Mouse (Mus musculus): ENCODE measurements around the gene Lrrc71.

The Lrrc71 gene

DNA sequence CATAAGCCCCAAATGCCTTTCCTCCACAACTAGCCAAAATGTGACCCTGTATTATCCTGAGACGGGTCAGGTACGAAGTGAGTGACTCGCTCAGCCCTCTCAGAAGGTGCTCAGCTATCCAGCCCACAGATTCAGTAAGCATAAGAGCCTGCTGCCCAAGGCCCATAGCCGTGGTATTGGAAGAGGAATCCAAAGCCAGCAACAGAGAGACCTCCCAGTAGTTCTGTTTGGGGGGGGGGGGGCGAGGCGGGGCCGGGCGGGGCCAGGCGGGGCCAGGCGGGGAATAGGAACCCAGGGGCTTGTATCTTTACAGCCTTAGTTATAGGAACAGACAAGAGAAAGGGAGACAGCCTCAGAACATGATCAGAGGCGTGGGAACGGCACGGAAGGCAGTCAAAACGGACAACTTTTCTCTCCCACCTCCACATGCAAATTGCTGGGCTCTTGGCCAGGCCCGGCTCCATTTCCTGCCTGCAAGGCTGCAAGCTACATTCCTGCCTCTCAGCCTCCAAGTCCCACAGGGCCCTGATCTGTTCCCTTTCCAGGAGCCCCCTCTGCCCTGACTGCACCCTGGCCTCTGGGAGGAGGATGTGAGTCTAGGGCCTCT, 15.4 kb upstream of the Lrrc71 start:
- DNase-seq (ENCODE audit: extremely low spot score, low read depth, low spot score): no peak

DNA sequence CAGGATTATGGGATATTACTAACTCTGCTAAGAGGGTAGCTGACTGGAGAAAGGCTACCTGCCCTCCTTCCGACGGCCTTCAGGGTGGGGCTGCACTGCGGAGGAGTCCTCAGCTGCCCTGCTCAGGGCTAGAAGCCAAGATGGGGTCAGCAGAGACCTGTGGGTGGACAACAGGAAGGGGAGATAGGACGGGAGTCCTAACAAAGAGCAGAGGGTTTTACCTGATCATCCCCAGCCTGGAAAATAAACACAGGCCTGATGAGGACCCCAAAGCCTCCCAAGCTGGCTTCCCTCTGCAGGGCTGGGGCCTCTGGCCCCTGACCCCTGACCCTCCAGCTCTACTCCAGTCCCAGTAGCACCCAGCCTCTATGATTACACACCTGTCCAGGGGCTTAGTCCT, 14.8 kb upstream of the Lrrc71 start:
- DNase-seq (ENCODE audit: extremely low spot score, low read depth, low spot score): no peak

- no peak for DNase-seq (ENCODE audit: extremely low spot score, low read depth, low spot score)
These were observed 13.3 kb upstream of the Lrrc71 start for GRCm38 (mm10) chr3:87761408-87762375.

DNA sequence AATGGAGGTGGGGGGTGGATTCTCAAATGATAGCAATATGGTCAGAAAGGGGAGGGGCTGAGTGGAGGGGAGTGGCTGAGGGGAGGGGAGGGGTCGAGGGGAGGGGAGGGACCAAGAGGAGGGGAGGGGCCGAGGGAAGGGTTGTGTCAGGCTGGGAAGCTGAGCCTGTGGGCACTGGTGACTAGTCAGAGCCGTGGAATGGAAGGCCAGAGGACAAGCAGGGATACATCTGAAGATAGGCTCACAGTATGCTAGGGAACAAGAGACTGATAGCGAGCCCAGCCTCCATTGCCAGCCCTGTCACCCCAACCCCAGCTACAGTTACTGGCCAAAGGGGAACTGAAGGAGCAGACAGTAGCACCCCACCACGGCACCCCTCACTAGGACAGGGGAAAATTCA, 10.2 kb upstream of the Lrrc71 start:
- no peak for DNase-seq (ENCODE audit: extremely low spot score, low read depth, low spot score)

GRCm38 (mm10) chr3:87756488-87756887, 8.1 kb upstream of the Lrrc71 start:
- no peak for DNase-seq (ENCODE audit: extremely low spot score, low read depth, low spot score)

DNA sequence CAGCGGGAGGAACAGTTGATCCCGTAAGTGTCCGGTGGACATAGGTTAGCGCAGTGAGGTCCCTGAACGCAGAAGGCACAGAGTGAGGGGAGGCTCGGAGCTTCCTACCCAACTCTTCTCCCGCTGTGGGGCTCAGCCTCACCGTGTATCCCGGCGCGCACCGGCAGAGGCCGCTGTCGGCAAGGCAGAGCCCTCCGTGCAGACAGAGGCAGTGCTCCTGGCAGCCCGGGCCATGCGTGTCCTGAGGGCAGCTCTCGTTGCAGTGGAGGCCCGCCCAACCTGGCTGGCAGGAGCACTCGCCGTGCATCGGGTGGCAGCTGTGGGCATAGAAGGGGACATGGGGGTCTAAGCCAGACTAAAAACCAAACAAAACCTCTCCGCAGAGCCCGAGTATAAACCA, 7.5 kb upstream of the Lrrc71 start:
- DNase-seq (ENCODE audit: extremely low spot score, low read depth, low spot score): no peak

- no peak for DNase-seq (ENCODE audit: extremely low spot score, low read depth, low spot score)
These were observed 5.4 kb upstream of the Lrrc71 start for GRCm38 (mm10) chr3:87753829-87754228.

DNA sequence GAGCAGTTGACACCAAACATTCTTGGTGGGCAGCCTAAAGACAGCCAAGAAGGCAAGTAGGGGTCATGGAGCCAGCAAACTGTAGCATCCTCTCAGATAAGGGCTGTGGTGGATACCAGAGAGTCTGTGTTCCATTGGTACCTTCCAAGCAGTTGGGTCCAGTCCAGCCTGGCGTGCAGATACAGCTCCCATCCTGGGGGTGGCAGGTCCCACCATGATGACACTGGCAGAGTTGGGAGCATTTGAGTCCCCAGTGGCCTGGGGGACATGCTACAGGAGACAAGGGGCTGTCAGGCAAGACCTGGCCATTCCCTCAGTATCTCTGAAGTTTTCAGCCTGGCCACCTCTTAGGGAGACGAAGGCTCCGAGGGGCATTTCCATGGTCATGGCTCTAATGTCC, 4.1 kb upstream of the Lrrc71 start:
- DNase-seq (ENCODE audit: extremely low spot score, low read depth, low spot score): no peak

DNA sequence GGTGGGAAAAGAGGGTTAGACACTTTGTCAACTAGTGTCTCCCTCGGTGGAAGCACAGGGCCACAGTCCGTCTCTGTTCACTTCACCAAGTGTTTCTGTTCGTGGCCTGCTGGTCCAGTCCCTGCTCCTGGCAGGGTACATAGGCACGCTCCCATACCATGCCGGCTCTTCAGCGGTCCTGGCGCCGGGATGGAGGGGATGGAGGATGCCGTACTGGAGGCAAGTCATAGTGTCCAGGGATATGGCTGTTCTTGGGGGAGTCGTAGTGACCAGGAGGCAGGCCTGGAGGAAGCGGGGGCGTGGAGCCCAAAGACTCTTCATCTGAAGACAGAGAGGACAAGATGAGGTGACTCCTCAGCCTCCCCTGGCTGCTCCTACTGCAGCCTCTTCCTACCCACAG, 1.6 kb upstream of the Lrrc71 start:
- no peak for DNase-seq (ENCODE audit: extremely low spot score, low read depth, low spot score)

- no peak for DNase-seq (ENCODE audit: extremely low spot score, low read depth, low spot score)
These were observed 611 bp upstream of the Lrrc71 start for GRCm38 (mm10) chr3:87749036-87749435.

DNA sequence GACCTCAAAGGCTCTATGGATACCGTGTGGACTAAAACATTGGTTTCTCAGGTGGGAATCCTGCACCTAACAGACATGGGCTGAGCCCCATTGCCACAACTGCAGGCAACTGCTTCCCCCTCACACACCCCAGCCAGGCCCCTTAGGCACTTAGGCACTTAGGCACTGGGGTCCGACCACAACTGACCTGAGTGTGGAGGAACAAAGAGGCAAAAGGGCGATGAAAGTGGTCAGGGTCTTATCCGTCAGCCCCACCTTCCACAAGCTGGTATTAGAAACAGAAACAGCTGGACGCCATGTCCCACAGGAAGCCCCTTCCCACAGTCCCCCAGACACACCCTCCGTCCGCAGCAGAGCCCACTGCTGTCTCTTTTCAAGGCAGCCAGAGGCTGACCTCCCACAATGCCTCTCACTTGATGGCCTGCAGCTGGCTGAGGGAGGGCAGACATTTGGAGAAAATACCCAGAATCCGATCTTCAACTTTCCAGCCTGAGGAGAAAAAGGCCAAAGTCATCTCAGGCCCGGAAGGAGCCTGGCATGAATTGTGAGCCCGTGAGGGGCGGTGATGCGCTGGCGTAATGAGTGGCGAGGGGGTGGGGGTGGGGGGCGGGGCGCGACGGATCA, 3.3 kb downstream of the Lrrc71 start:
- DNase-seq (ENCODE audit: extremely low spot score, low read depth, low spot score): no peak

- DNase-seq (ENCODE audit: extremely low spot score, low read depth, low spot score): no peak
These were observed 4.5 kb downstream of the Lrrc71 start for GRCm38 (mm10) chr3:87743927-87744326.

DNA sequence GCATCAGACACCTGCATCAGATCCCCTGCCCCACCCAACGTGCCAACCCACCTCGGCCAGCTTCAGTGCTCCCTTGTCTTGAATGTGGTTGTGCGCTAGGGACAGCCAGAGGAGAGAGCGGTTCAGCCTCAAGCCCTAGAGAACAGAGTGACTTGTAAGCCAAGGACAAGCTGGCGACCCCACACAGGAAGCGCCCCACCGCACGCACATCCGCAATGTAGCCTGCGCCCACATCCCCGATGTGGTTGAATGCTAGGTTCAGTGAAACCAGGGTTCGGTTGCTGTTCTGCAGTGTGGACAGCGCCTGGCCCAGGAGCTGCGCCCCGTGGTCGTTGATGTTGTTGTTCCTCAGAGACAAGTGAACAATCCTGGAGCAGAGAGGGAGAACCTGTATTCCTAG, 5.7 kb downstream of the Lrrc71 start:
- no peak for DNase-seq (ENCODE audit: extremely low spot score, low read depth, low spot score)

- DNase-seq (ENCODE audit: extremely low spot score, low read depth, low spot score): no peak
These were observed 6.4 kb downstream of the Lrrc71 start for GRCm38 (mm10) chr3:87742013-87742412.

GRCm38 (mm10) chr3:87738906-87739305, 9.5 kb downstream of the Lrrc71 start:
- DNase-seq (ENCODE audit: extremely low spot score, low read depth, low spot score): no peak

GRCm38 (mm10) chr3:87735335-87735734, 13.1 kb downstream of the Lrrc71 start:
- DNase-seq (ENCODE audit: extremely low spot score, low read depth, low spot score): no peak

GRCm38 (mm10) chr3:87733984-87734761, 14.3 kb downstream of the Lrrc71 start:
- no peak for DNase-seq (ENCODE audit: extremely low spot score, low read depth, low spot score)

- no peak for DNase-seq (ENCODE audit: extremely low spot score, low read depth, low spot score)
These were observed 15.3 kb downstream of the Lrrc71 start for GRCm38 (mm10) chr3:87733098-87733497.

DNA sequence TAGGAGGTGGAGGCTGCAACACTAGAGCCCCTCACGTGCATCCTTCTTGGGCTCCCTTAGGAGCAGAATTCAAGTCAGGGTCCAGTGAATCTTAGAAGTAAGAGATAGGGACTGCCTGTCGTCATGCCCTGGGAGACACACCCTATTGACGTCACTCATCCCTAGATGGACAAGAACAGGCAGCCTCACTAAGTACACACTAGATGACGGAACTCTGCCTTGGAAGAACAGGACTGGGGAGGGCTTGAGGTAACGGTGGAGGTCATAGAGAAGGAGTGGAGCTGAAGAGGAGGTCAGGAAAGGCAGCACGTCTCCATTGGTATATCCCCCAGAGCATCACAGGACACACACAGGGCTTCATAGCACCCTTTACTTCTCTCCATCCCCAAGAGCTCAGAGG, 19.7 kb downstream of the Lrrc71 start:
- DNase-seq (ENCODE audit: extremely low spot score, low read depth, low spot score): no peak

DNA sequence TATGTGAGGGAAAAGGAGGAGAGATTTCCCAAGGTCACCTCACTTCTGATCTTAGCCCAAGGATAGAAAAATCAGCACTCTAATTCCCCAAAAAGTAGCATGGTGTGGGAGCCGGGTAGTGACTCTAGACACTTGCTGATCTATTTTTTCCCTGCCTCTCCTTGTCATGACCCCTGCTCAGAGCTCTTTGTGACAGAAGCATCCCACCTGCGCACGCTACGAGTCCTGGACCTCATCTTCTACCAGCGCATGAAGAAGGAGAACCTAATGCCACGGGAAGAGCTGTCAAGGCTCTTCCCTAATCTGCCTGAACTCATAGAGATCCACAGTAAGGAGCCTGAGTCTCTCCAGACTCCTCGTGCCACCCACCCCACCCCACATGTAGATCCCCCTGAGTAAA, 22.2 kb downstream of the Lrrc71 start:
- no peak for DNase-seq (ENCODE audit: extremely low spot score, low read depth, low spot score)
